Mouse (Mus musculus): ENCODE results near the gene Ndufa3.

GRCm38 (mm10) chr7:3611006-3611405, 6.2 kb upstream of the Ndufa3 start:
- TF ChIP-seq GATA1 (IDR thresholded peaks at IDR 0.05; ENCODE audit: borderline replicate concordance, low read length), result no peak
- TF ChIP-seq FLI1 (IDR thresholded peaks at IDR 0.05; ENCODE audit: low read length), result no peak

Measured in megakaryocyte, embryonic 14.5 days (primary cell).